Mouse (Mus musculus): ENCODE data around the gene Srgn.

GRCm38 (mm10) chr10:62534509-62534908 lies 7.3 kb upstream of the Srgn start:
- no peak for TF ChIP-seq POLR2A (IDR thresholded peaks at IDR 0.05; ENCODE audit: low read depth, low read length)
- no peak for TF ChIP-seq CTCF (conservative IDR thresholded peaks at IDR 0.05; ENCODE audit: insufficient read depth, insufficient read length, low read depth, low read length)
